Comparison of ENCODE assay signal across 26 mouse cellular contexts in genomic region chr13:59450840-59451239, GRCm38 (mm10).
DNase-seq lines count a peak whose midpoint lies in the region; ATAC-seq and TF ChIP-seq lines count a peak whose summit lies in the region.
"Had no signal": no experiment of that assay in that cellular context is flagged by ENCODE, and none has a peak within 500 bp of the region (broad histone marks: within the 10 kb centered on the region; RNA-seq: fewer than 3 reads in every experiment).

No protein-coding gene starts in this region.

- peaks cover 9% of the 10 kb centered on the region; the same call in 1 of the 2 replicates for H3K36me3 ChIP-seq in hindbrain, postnatal 0 days (ENCODE audit: insufficient read depth, low read length)
- H3K36me3 ChIP-seq in hindbrain, embryonic 12.5 days, result no peaks in the 10 kb centered on the region
- H3K36me3 ChIP-seq: embryonic facial prominence, embryonic 10.5 days; embryonic facial prominence, embryonic 12.5 days had no signal

- no peak overlapping the region for H3K4me3 ChIP-seq in hindbrain, postnatal 0 days (ENCODE audit: low read length)
- H3K4me3 ChIP-seq in hindbrain, embryonic 12.5 days, result no peak overlapping the region
- H3K4me3 ChIP-seq: embryonic facial prominence, embryonic 10.5 days; embryonic facial prominence, embryonic 12.5 days; forebrain, embryonic 15.5 days had no signal

- no peak for TF ChIP-seq CTCF in hindbrain, postnatal 0 days (IDR thresholded peaks at IDR 0.05; ENCODE audit: low read depth)

- WGBS in hindbrain, postnatal 0 days, result 74% methylated on average over 10 of the region's 10 CpGs
- 86% methylated on average over 10 of the region's 10 CpGs for WGBS in hindbrain, embryonic 12.5 days

- H3K4me2 ChIP-seq in hindbrain, postnatal 0 days (ENCODE audit: low read depth, low read length), result no peak overlapping the region
- no peak overlapping the region for H3K4me2 ChIP-seq in hindbrain, embryonic 12.5 days (replicated peaks)
- H3K4me2 ChIP-seq: embryonic facial prominence, embryonic 12.5 days; forebrain, embryonic 15.5 days had no signal

- H3K4me1 ChIP-seq in hindbrain, postnatal 0 days (ENCODE audit: insufficient read depth, low read length), result peaks cover 13% of the 10 kb centered on the region; the same call in 1 of the 2 replicates
- H3K4me1 ChIP-seq in hindbrain, embryonic 12.5 days, result peaks cover 10% of the 10 kb centered on the region
- H3K4me1 ChIP-seq: forebrain, embryonic 15.5 days had no signal

- ATAC-seq in frontal cortex, adult (ENCODE audit: low TSS enrichment), result peak; percentile 62
- 0 out of 2 replicates have a peak, but pooled peaks have one; percentile 33 for ATAC-seq in hindbrain, postnatal 0 days
- no peak for ATAC-seq in hindbrain, embryonic 12.5 days (ENCODE audit: low FRiP score)
- ATAC-seq: activated CD4-positive, CD25-positive, alpha-beta regulatory T cell, adult 4 months; CD4-positive, CD25-positive, alpha-beta regulatory T cell, adult 4 months; forebrain, embryonic 15.5 days; forebrain, postnatal 0 days; Patski had no signal

- peak; percentile 16 for DNase-seq in adrenal gland, postnatal 14 days
- DNase-seq in adrenal gland, adult 18-20 months (ENCODE audit: low spot score in 2 of 2), result no peak
- DNase-seq in frontal cortex, postnatal 25 days (ENCODE audit: low spot score in 2 of 2), result no peak
- DNase-seq in hindbrain, postnatal 0 days (ENCODE audit: low spot score), result no peak
- peak; percentile 66 for DNase-seq in brain, adult 2 months (ENCODE audit: low read depth, low spot score)
- DNase-seq: adrenal gland, adult 2 months; adrenal gland, postnatal 10 days; adrenal gland, postnatal 36 days; B cell, adult 2 months; cerebellum, adult 11 months; cerebellum, adult 18-20 months; cerebellum, adult 8-10 months; cerebellum, adult 9-11 months; cerebellum, postnatal 14 days; cerebellum, postnatal 36 days; forebrain, postnatal 0 days had no signal

- H3K9ac ChIP-seq in hindbrain, postnatal 0 days (replicated peaks; ENCODE audit: low read length), result no peak overlapping the region
- no peak overlapping the region for H3K9ac ChIP-seq in hindbrain, embryonic 12.5 days
- H3K9ac ChIP-seq: embryonic facial prominence, embryonic 12.5 days; forebrain, embryonic 15.5 days; forebrain, postnatal 0 days had no signal

- no peaks in the 10 kb centered on the region for H3K9me3 ChIP-seq in hindbrain, postnatal 0 days (ENCODE audit: low read length)
- no peaks in the 10 kb centered on the region for H3K9me3 ChIP-seq in hindbrain, embryonic 12.5 days (replicated peaks)
- H3K9me3 ChIP-seq: embryonic facial prominence, embryonic 10.5 days; embryonic facial prominence, embryonic 12.5 days; forebrain, embryonic 15.5 days; G1E had no signal

- H3K27ac ChIP-seq in hindbrain, postnatal 0 days, result no peak overlapping the region
- H3K27ac ChIP-seq in hindbrain, embryonic 12.5 days, result no peak overlapping the region
- H3K27ac ChIP-seq: embryonic facial prominence, embryonic 12.5 days; forebrain, embryonic 15.5 days had no signal

- no peaks in the 10 kb centered on the region for H3K27me3 ChIP-seq in hindbrain, postnatal 0 days (ENCODE audit: insufficient read depth, low read length)
- H3K27me3 ChIP-seq in hindbrain, embryonic 12.5 days, result no peaks in the 10 kb centered on the region
- H3K27me3 ChIP-seq: CH12.LX; embryonic facial prominence, embryonic 12.5 days; forebrain, embryonic 15.5 days; Patski had no signal

Comparison
In these comparisons a context has a peak if more than half of its experiments do, and no peak if none do; other contexts are left out.
1. DNase-seq: peak in adrenal gland, postnatal 14 days (single experiment) and brain, adult 2 months (single experiment); none in adrenal gland, adult 18-20 months (0 of 2), frontal cortex, postnatal 25 days (0 of 2) and hindbrain, postnatal 0 days (single experiment).